Mouse (Mus musculus) adrenal gland (tissue): Measurements from ENCODE around the gene Sp9.

ENCODE experiments used
- intact Hi-C: fragments of 180-260 bp; cut with DNase I; formaldehyde crosslinking; loops from one replicate; pipeline ENCODE4 v1.15.1; 2025
- long read RNA-seq, 2 experiments: library from polyadenylated mRNA; unstranded; transcript quantifications; one replicate each; pipeline ENCODE4 v2.0.0; 2020; ENCODE audit warnings: borderline replicate concordance in 1 of 2; ENCODE audit not compliant: insufficient replicate concordance in 1 of 2

The Sp9 gene
- long read RNA-seq, experiment 1 = 0 reads
- long read RNA-seq, experiment 2 = 0 reads

DNA sequence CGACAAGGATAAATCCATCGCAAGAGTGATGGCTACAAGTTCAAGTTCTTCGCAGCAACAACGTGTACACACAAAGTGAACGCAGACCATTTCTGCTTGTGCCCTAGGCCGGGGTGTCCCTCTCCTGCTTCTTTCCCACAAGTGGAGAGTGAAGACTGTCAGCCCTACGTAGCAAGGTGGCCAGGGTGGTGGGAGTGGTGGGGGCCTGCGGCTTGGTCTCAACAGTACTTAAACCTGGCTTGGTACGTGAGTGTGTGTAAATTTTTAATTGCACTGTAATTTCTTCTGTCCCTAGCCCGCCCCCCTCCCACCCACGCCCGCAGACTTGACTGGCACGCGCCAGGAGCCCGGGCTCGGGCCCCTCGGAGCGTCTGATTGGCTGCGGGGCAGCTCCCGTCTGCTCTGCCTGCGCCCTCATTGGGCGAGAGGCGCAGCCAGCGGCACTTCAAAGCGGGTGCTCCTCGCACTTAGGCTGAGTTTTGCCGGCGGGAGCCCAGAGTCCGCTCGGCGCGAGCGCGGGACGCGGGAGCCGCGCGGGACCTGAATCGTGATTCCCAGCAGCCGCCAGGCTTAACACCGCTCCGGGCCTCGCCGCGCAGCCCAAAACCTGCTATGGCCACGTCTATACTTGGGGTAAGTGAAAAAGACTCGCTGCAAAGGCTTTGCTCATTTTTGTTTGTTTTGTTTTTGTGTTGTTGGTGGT lies at the start of gene Sp9:
TSS of gene Sp9 (plus strand) at position 467 of the 703 bp plus-strand sequence.
- intact Hi-C loops = loop anchor here (10.0 kb wide), 2 partner anchors 1383 to 1727 kb away; partner anchors contain the start of genes Dlx2 and Evx2

GRCm38 (mm10) chr2:73231081-73231480 lies 40.6 kb upstream of the Sp9 start:
- intact Hi-C loops = no loop called here

- intact Hi-C loops = no loop called here
These were observed 30.4 kb upstream of the Sp9 start for GRCm38 (mm10) chr2:73241299-73241698.

- intact Hi-C loops = no loop called here
These were observed 23.0 kb upstream of the Sp9 start for GRCm38 (mm10) chr2:73248701-73249100.

DNA sequence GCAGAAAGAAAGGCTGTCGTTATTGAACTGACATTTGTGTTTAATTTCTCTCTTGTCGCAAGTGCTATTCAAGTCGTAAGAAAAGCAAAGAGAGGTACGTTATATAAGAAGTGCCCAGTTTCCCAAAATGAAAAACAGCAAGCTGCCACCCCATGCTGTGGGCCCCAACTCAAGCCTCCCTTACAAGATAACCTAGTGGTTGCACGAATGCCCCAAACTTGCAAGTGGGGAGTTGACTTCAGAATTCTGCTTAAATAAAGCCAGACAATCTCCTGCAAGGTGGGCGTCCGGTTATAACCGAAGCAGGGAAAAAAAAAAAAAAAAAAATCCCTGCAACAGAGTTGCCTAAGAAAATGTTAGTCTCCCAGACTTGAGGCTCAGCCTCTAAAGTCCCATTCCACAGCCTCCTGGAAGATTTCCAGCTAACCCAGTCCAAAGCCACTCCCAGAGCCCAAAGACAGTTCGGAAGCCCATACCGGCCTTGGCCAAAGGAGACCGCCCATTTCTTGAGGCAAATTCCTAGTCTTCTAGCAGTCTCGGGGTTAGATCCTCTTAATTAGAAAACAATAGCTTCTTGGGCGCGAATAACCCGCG lies 8.5 kb upstream of the Sp9 start:
- intact Hi-C loops = no loop called here

GRCm38 (mm10) chr2:73263794-73264610 lies 7.7 kb upstream of the Sp9 start:
- intact Hi-C loops = no loop called here

- intact Hi-C loops = no loop called here
These were observed 7.0 kb upstream of the Sp9 start for GRCm38 (mm10) chr2:73264611-73265195.

GRCm38 (mm10) chr2:73266011-73266410 lies 5.7 kb upstream of the Sp9 start:
- intact Hi-C loops = no loop called here

GRCm38 (mm10) chr2:73266623-73267022 lies 5.1 kb upstream of the Sp9 start:
- intact Hi-C loops = no loop called here

DNA sequence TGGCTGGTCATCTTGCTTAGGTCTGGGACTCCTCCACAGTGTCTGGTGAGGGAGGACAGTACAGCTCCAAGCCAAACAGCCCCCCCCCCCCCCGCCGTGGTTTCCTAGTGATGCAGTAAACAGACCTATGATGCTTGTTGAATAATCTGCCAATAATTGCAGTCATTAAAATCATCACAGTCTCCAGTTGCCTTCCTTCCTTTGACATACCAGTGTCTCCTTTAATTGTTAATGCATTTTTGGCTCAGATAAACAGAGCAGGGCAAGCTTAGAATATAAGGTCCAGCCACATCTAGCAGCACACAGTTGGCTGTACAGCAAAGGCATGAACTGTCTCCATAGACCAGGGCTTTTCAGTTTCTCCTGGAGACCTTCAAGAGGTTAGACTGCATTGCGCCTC lies 4.5 kb upstream of the Sp9 start:
- intact Hi-C loops = no loop called here

GRCm38 (mm10) chr2:73267818-73268217 lies 3.9 kb upstream of the Sp9 start:
- intact Hi-C loops = no loop called here

- intact Hi-C loops = no loop called here
These were observed 3.4 kb upstream of the Sp9 start for GRCm38 (mm10) chr2:73268281-73268680.

DNA sequence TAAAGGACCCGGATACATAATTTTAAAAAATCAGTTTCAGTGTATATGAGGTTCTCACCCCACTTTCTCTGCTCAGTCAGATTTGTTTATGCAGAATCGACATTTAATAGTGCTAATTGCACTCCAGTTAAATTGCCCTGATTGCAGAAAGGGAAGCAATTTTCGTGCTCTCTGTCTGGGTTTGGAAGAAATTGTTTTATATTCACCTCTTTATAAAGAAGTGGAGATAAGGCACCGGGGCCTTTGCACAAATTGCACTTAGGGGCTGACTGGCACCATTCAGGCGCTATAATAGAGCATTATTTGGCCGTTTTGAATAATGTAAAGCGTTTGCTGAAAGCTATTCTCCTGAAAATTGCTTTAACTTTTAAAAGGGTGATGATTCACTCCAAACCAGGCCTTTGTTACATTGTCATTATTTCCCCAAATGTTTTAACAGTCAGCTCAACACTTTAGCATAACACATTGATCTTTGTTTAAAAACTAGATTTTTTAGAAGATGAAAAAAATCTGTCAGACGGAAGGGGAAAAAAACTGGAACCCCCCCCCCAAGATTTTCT lies 2.8 kb upstream of the Sp9 start:
- intact Hi-C loops = no loop called here

- intact Hi-C loops = loop anchor here (10.0 kb wide), 2 partner anchors 1385 to 1725 kb away; partner anchors contain the start of genes Dlx2 and Evx2
These were observed 2.1 kb upstream of the Sp9 start for GRCm38 (mm10) chr2:73269666-73270065.

DNA sequence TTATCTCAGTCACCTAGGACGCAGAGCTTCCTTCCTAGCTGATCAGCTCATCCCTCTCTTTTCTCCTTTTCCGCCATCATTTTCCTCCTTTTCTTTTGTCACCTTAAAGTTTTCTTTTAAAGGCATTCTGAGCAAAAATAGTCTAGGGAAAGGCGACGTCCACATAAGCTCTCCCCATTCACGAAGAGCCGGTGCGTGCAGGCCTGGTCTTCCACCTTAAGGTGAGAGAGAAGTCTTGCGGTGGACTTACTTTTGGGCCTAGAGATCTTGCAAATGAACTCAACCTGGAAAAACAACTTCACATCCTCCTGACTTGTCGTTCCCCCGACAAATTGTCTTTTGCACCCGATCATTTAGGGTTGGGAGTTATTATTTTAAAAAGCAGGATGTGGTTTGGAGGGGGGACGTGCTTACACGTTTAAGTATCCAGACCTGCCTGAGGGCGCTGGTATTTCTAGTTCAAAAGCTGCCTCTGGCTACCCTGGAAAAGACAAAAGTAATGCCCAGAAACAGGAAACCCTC lies 1.6 kb upstream of the Sp9 start:
- intact Hi-C loops = loop anchor here (10.0 kb wide), 2 partner anchors 1385 to 1725 kb away; partner anchors contain the start of genes Dlx2 and Evx2

DNA sequence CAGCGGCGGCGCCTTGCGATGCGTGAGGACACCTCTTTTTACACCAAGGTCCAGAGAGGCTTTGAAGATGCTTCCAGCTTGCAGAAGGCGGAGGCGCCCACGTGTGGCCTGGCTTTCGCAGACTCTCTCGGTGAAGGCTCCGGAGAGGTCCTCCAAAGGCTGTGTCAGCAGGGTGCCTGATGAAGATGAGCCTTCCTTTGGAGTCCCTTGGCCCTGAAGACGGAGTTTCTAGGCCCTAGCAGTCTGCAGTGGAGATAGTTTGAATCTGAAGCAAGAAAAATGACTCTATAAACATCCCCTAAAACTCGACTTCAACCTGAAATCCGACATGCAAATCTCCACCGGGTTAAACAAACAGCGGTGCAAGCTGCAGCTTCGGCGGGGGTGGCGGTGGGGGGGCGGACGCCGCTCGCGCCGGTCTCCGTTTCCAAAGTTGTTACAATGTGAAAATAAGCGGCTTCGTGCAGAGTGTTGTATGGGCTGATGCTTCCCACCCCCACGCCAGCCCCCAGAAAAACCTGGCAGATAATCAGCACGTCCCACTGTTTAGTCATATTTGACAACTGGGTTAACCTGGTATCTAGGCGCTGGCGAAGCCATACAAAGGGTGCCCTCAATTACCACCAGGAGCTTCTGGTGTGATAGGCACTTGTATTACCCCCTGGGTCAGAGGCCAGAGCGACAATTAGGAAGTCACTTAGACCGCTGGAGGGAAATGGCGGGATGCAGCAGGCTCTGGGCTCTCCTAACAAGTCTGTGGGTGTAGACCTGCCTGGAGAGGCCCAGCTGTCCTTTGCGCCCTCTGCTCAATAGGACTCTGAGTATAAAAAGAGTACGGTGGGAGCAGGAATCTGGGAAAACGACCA lies 899 bp upstream of the Sp9 start:
- intact Hi-C loops = loop anchor here (10.0 kb wide), 2 partner anchors 1384 to 1726 kb away; partner anchors contain the start of genes Dlx2 and Evx2

DNA sequence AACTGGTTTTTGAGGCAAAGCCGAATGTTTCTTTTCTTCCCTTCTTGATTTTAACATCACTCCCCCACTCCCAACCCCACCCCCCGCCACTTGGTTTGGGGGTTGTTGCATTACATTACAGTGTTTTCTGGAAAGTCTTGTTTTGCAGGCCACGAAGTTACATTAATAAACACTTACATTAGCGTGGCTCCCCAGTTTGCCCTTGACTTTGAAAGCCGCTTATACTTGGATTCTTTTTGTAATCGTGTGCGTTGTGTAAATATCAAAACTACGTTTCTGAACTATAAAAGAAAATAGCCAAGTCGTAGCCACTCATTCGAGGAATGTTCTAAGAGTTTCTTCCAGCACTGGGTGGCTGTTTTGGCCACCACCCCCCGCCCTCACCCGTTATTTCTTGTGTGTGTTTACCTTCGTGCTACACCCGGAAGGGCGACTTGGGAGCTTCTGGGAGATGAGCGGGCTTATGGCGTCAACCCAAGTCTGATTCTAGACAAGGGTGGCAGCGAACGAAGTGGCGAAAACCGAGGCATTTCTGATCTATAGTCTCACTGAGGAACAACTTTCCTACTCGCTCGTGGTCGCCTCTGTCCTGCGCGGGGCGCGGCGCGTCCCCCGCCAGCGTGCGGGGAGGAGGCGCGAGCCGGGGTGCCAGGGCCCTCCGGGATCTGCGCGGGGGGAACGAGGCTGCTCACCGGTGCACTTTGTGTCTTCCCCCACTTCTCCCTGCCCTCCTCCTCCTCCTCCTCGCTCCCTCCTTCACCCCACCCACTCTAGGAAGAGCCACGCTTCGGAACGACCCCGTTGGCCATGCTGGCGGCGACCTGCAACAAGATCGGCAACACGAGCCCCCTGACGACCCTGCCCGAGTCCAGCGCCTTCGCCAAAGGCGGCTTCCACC lies 875 bp downstream of the Sp9 start:
- intact Hi-C loops = loop anchor here (10.0 kb wide), 2 partner anchors 1382 to 1728 kb away; partner anchors contain the start of genes Dlx2 and Evx2

GRCm38 (mm10) chr2:73273249-73274118 lies 1.8 kb downstream of the Sp9 start:
- intact Hi-C loops = loop anchor here (10.0 kb wide), 2 partner anchors 1381 to 1729 kb away; partner anchors contain the start of genes Dlx2 and Evx2
